In genomic region chr12:102128791-102129507, GRCm38 (mm10) we compare ENCODE assay signal across 8 mouse cellular contexts. TPM values are rescaled to one million over a fixed set of nuclear protein-coding genes. Genes with fewer than 3 reads are reported as not detected.
A peak's percentile ranks its signal among the peaks of the same experiment; 100 is the strongest.
DNase-seq lines count a peak whose midpoint lies in the region; ATAC-seq lines count a peak whose summit lies in the region.

No protein-coding gene starts in this region.

- no peaks in the 10 kb centered on the region for H3K9me3 ChIP-seq in hindbrain, embryonic 10.5 days
- no peaks in the 10 kb centered on the region for H3K9me3 ChIP-seq in lung, embryonic 15.5 days

- H3K36me3 ChIP-seq in hindbrain, embryonic 10.5 days, result no peaks in the 10 kb centered on the region
- no peaks in the 10 kb centered on the region for H3K36me3 ChIP-seq in lung, embryonic 15.5 days

- under 1% methylated on average over 73 of the region's 73 CpGs for WGBS in hindbrain, embryonic 10.5 days
- 2% methylated on average over 73 of the region's 73 CpGs for WGBS in lung, embryonic 15.5 days

- peak; percentile 85 for ATAC-seq in frontal cortex, adult (ENCODE audit: low TSS enrichment)
- ATAC-seq in lung, embryonic 15.5 days (ENCODE audit: borderline replicate concordance, extremely low read depth, low FRiP score, low TSS enrichment), result peak; percentile 90
- ATAC-seq in inflammation-experienced regulatory T-cells, adult 6 months, result no peak

- H3K27me3 ChIP-seq in hindbrain, embryonic 10.5 days (ENCODE audit: insufficient read depth, poor library complexity, severe bottlenecking), result peaks cover 67% of the 10 kb centered on the region
- H3K27me3 ChIP-seq in lung, embryonic 15.5 days, result peaks cover 57% of the 10 kb centered on the region

- peak overlapping the region; percentile 67 for H3K4me3 ChIP-seq in hindbrain, embryonic 10.5 days
- peak overlapping the region; percentile 59 for H3K4me3 ChIP-seq in lung, embryonic 15.5 days

- peak overlapping the region; percentile 100 for H3K4me2 ChIP-seq in lung, embryonic 15.5 days

- peaks cover 24% of the 10 kb centered on the region for H3K4me1 ChIP-seq in hindbrain, embryonic 10.5 days (replicated peaks)
- H3K4me1 ChIP-seq in lung, embryonic 15.5 days, result peaks cover 25% of the 10 kb centered on the region

- DNase-seq in Muller cell, postnatal 12 days (ENCODE audit: inconsistent ontology term), result peak; percentile 60
- DNase-seq in cerebellum, adult 9-10 months, result peak; percentile 20
- peak; percentile 71 for DNase-seq in hindbrain, embryonic 10.5 days (ENCODE audit: low spot score)
- peak; percentile 71 to 76 for DNase-seq in layer of hippocampus, postnatal 10 days (ENCODE audit: low spot score in 2 of 2)
- DNase-seq in ovary, postnatal 36 days (ENCODE audit: low spot score), result peak; percentile 69

- peak overlapping the region; percentile 72; the same call in 1 of the 2 replicates for H3K27ac ChIP-seq in hindbrain, embryonic 10.5 days
- 0 out of 2 replicates have a peak overlapping the region, but pooled peaks have one; percentile 37 for H3K27ac ChIP-seq in lung, embryonic 15.5 days

- H3K9ac ChIP-seq in lung, embryonic 15.5 days, result peak overlapping the region; percentile 62

RNA-seq across cellular contexts. Expression of gene Slc24a4, which starts 0.4 kb away (rescaled TPM):
- polyA plus RNA-seq in hindbrain, embryonic 10.5 days (2016; fragmentation: Nextera tagmentation; extraction: Ambion mirVana), result 0.14 and 0.65 TPM in 2 replicates
- 10 to 100 TPM; 17.2 to 17.5 TPM for total RNA-seq in layer of hippocampus, postnatal 10 days (2021)
- polyA plus RNA-seq in lung, embryonic 15.5 days (2015; fragmentation: Nextera tagmentation; extraction: Ambion mirVana), result 1.8 and 2.1 TPM in 2 replicates
- not detected for polyA plus RNA-seq in inflammation-experienced regulatory T-cells, adult 6 months (2017; shearing (Covaris generic))

Comparison
In these comparisons a context has a peak if more than half of its experiments do, and no peak if none do; other contexts are left out.
1. DNase-seq: peak in every context shown above with its lines; median percentile 74 in layer of hippocampus, postnatal 10 days; 71 in hindbrain, embryonic 10.5 days; 69 in ovary, postnatal 36 days; 60 in Muller cell, postnatal 12 days; 20 in cerebellum, adult 9-10 months.